In the genomic region with DNA sequence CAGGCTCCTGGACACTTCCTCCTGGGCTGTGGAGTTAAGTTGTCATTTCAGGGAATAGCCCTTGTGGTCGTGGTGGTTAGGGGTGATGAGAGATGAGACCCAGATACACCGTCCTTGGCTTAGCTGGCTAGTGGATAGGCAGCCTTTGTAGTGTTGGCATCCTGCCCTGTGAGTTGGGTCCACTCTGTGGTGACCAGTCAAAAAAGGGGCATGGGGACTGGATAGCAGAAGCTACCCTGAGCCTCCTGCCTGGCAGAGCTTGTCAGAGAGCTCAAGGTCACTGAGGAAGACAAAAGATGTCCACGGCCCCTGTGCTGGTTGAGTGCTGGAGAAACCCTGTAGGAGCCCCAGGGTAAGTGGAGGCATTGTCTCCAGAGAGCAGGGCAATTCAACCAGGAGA, we compare ENCODE assay signal across 16 mouse cellular contexts. TPM values are rescaled to one million over a fixed set of nuclear protein-coding genes. Genes with fewer than 3 reads are reported as not detected.
DNase-seq lines count a peak whose midpoint lies in the region; ATAC-seq and TF ChIP-seq lines count a peak whose summit lies in the region.
"Had no signal": no experiment of that assay in that cellular context is flagged by ENCODE, and none has a peak within 500 bp of the region (broad histone marks: within the 10 kb centered on the region; RNA-seq: fewer than 3 reads in every experiment).

No protein-coding gene starts in this region.

- no peaks in the 10 kb centered on the region for H3K9me3 ChIP-seq in heart, embryonic 13.5 days
- H3K9me3 ChIP-seq in kidney, postnatal 0 days (replicated peaks; ENCODE audit: low read length): no peaks in the 10 kb centered on the region
- H3K9me3 ChIP-seq in midbrain, postnatal 0 days (ENCODE audit: low read length): no peaks in the 10 kb centered on the region
- H3K9me3 ChIP-seq: liver, embryonic 13.5 days; lung, embryonic 15.5 days had no signal

- no peak overlapping the region for H3K4me3 ChIP-seq in heart, embryonic 13.5 days
- H3K4me3 ChIP-seq in heart, adult 2 months: no peak overlapping the region
- H3K4me3 ChIP-seq in kidney, postnatal 0 days (replicated peaks; ENCODE audit: low read depth, low read length): no peak overlapping the region
- H3K4me3 ChIP-seq in midbrain, postnatal 0 days (ENCODE audit: low read depth, low read length): no peak overlapping the region
- no peak overlapping the region for H3K4me3 ChIP-seq in cerebellum, adult 2 months (replicated peaks; ENCODE audit: insufficient read depth, low read depth, low read length)
- H3K4me3 ChIP-seq: liver, embryonic 13.5 days; lung, embryonic 15.5 days had no signal

- 29% methylated on average over 3 of the region's 3 CpGs for WGBS in heart, embryonic 13.5 days
- 60% methylated on average over 3 of the region's 3 CpGs for WGBS in heart, adult 2 months
- 77% methylated on average over 3 of the region's 3 CpGs for WGBS in kidney, postnatal 0 days
- WGBS in midbrain, postnatal 0 days: 54% methylated on average over 3 of the region's 3 CpGs
- 68% methylated on average over 3 of the region's 3 CpGs for WGBS in cerebellum, adult 2 months

- H3K79me2 ChIP-seq in heart, adult 2 months (replicated peaks; ENCODE audit: control insufficient read depth, insufficient read depth, low read length): no peaks in the 10 kb centered on the region

- H3K4me1 ChIP-seq in heart, embryonic 13.5 days: peaks cover 32% of the 10 kb centered on the region
- no peaks in the 10 kb centered on the region; the same call in 1 of the 2 replicates for H3K4me1 ChIP-seq in heart, adult 2 months (ENCODE audit: control insufficient read depth, insufficient read depth, low read length)
- H3K4me1 ChIP-seq in kidney, postnatal 0 days (replicated peaks; ENCODE audit: insufficient read depth, low read length): no peaks in the 10 kb centered on the region
- H3K4me1 ChIP-seq in midbrain, postnatal 0 days (ENCODE audit: insufficient read depth, low read length): peaks cover 12% of the 10 kb centered on the region
- peaks cover 10% of the 10 kb centered on the region; the same call in 1 of the 2 replicates for H3K4me1 ChIP-seq in cerebellum, adult 2 months (ENCODE audit: control insufficient read depth, insufficient read depth, low read length)

- peak overlapping the region; percentile 57 for H3K27ac ChIP-seq in heart, embryonic 13.5 days (replicated peaks)
- no peak overlapping the region for H3K27ac ChIP-seq in heart, adult 2 months
- H3K27ac ChIP-seq in kidney, postnatal 0 days: no peak overlapping the region
- H3K27ac ChIP-seq in midbrain, postnatal 0 days (ENCODE audit: low read depth, low read length): no peak overlapping the region
- no peak overlapping the region for H3K27ac ChIP-seq in cerebellum, adult 2 months (ENCODE audit: insufficient read depth, low read length)
- H3K27ac ChIP-seq: liver, embryonic 13.5 days; lung, embryonic 15.5 days; macrophage had no signal

- no peak for TF ChIP-seq POLR2A in heart, adult 2 months (IDR thresholded peaks at IDR 0.05; ENCODE audit: insufficient read depth, low read depth, low read length)
- no peak for TF ChIP-seq POLR2A in cerebellum, adult 2 months (IDR thresholded peaks at IDR 0.05; ENCODE audit: borderline replicate concordance, insufficient read depth, low read length)

- H3K4me2 ChIP-seq in heart, embryonic 13.5 days: no peak overlapping the region
- no peak overlapping the region for H3K4me2 ChIP-seq in kidney, postnatal 0 days (ENCODE audit: low read length)
- H3K4me2 ChIP-seq in midbrain, postnatal 0 days (ENCODE audit: low read depth, low read length, poor library complexity, severe bottlenecking): peak overlapping the region; percentile 63
- H3K4me2 ChIP-seq: liver, embryonic 13.5 days; lung, embryonic 15.5 days had no signal

- intact Hi-C loops in heart, adult 2 months (cut with DNase I): loop anchor here (10.0 kb wide), 1 partner anchor 233 kb away; no protein-coding TSS in a partner anchor

- peak; percentile 48 for DNase-seq in cerebellum, adult 9-11 months
- no peak for DNase-seq in cerebellum, adult 11-12 months
- DNase-seq in heart, adult 2 months: no peak
- DNase-seq in kidney, postnatal 0 days (ENCODE audit: low spot score): no peak
- no peak for DNase-seq in kidney, adult 8-10 months
- DNase-seq in midbrain, postnatal 0 days (ENCODE audit: low spot score): no peak
- DNase-seq in cerebellum, adult 2 months: no peak
- DNase-seq: cerebellum, postnatal 36 days; kidney, adult 11 months; kidney, postnatal 14 days; liver, embryonic 13.5 days; right cerebral cortex, postnatal 4 days; thymus, postnatal 25 days had no signal

- no peak for TF ChIP-seq CTCF in heart, adult 2 months (IDR thresholded peaks at IDR 0.05)
- TF ChIP-seq CTCF in kidney, postnatal 0 days (IDR thresholded peaks at IDR 0.05; ENCODE audit: low read depth): no peak
- no peak for TF ChIP-seq CTCF in midbrain, postnatal 0 days (IDR thresholded peaks at IDR 0.05)
- TF ChIP-seq CTCF in cerebellum, adult 2 months (IDR thresholded peaks at IDR 0.05; ENCODE audit: borderline replicate concordance, insufficient read depth, low read depth, low read length): no peak

- no peak overlapping the region for H3K9ac ChIP-seq in heart, embryonic 13.5 days
- no peak overlapping the region for H3K9ac ChIP-seq in heart, adult 2 months (ENCODE audit: low read depth, low read length)
- H3K9ac ChIP-seq in kidney, postnatal 0 days (ENCODE audit: low read depth, low read length): no peak overlapping the region
- no peak overlapping the region for H3K9ac ChIP-seq in midbrain, postnatal 0 days (replicated peaks; ENCODE audit: low read length, poor library complexity, severe bottlenecking)
- H3K9ac ChIP-seq: liver, embryonic 13.5 days; lung, embryonic 15.5 days had no signal

- ATAC-seq in heart, embryonic 13.5 days (ENCODE audit: extremely low read depth, insufficient number of reproducible peaks, low FRiP score, low TSS enrichment): no peak; the same call in 1 of the 2 replicates
- 0 out of 2 replicates have a peak, but pooled peaks have one; percentile 12 for ATAC-seq in kidney, postnatal 0 days (replicated peaks; ENCODE audit: low FRiP score, low read depth)
- no peak for ATAC-seq in midbrain, postnatal 0 days (ENCODE audit: low FRiP score)

- no peak for TF ChIP-seq EP300 in heart, adult 2 months (IDR thresholded peaks at IDR 0.05; ENCODE audit: insufficient read depth, low read depth, low read length)

- H3K27me3 ChIP-seq in heart, embryonic 13.5 days (replicated peaks): peaks cover 24% of the 10 kb centered on the region
- no peaks in the 10 kb centered on the region for H3K27me3 ChIP-seq in heart, adult 2 months (ENCODE audit: control insufficient read depth, insufficient read depth, low read length)
- 0 out of 2 replicates have a peak, but pooled peaks cover 10% of the 10 kb centered on the region for H3K27me3 ChIP-seq in kidney, postnatal 0 days (ENCODE audit: insufficient read depth, low read length)
- H3K27me3 ChIP-seq in midbrain, postnatal 0 days (ENCODE audit: insufficient read depth, low read length): no peaks in the 10 kb centered on the region
- no peaks in the 10 kb centered on the region for H3K27me3 ChIP-seq in cerebellum, adult 2 months (ENCODE audit: control insufficient read depth, insufficient read depth, low read length)

- no peaks in the 10 kb centered on the region for H3K36me3 ChIP-seq in heart, embryonic 13.5 days
- H3K36me3 ChIP-seq in heart, adult 2 months (ENCODE audit: control insufficient read depth, insufficient read depth, low read length): no peaks in the 10 kb centered on the region
- H3K36me3 ChIP-seq in kidney, postnatal 0 days (ENCODE audit: insufficient read depth, low read length): no peaks in the 10 kb centered on the region
- no peaks in the 10 kb centered on the region for H3K36me3 ChIP-seq in midbrain, postnatal 0 days (ENCODE audit: insufficient read depth, low read length)
- H3K36me3 ChIP-seq: liver, embryonic 13.5 days; lung, embryonic 15.5 days had no signal

RNA-seq across cellular contexts. Expression of a gene that starts 3.1 kb away (rescaled TPM):
- 28.2 and 29.2 TPM in 2 replicates for polyA plus RNA-seq in heart, embryonic 13.5 days (2015; fragmentation: Nextera tagmentation; extraction: Ambion mirVana)
- 100 to 1,000 TPM; 114 to 127 TPM for total RNA-seq in heart, adult 2 months (2021)
- polyA plus RNA-seq in heart, adult 2 months (2012; rRNA removed): 52.1 and 69.0 TPM in 2 replicates
- polyA plus RNA-seq in kidney, postnatal 0 days (2015; fragmentation: Nextera tagmentation; extraction: Ambion mirVana): 6.0 and 6.8 TPM in 2 replicates
- 76.4 and 83.4 TPM in 2 replicates for total RNA-seq in midbrain, postnatal 0 days (2014; rRNA removed)
- 19.0 and 25.0 TPM in 2 replicates for polyA plus RNA-seq in midbrain, postnatal 0 days (2015; fragmentation: Nextera tagmentation; extraction: Ambion mirVana)
- polyA plus RNA-seq in cerebellum, adult 2 months (2012; rRNA removed): 75.7 and 82.7 TPM in 2 replicates

RNA-seq across cellular contexts. Expression of a gene that starts 55.7 kb away (rescaled TPM):
- 4.7 and 5.2 TPM in 2 replicates for polyA plus RNA-seq in heart, embryonic 13.5 days (2015; fragmentation: Nextera tagmentation; extraction: Ambion mirVana)
- total RNA-seq in heart, adult 2 months (2021): 1 to 10 TPM; 6.0 TPM
- polyA plus RNA-seq in heart, adult 2 months (2012; rRNA removed): 8.3 and 10.9 TPM in 2 replicates
- 9.8 and 10.1 TPM in 2 replicates for polyA plus RNA-seq in kidney, postnatal 0 days (2015; fragmentation: Nextera tagmentation; extraction: Ambion mirVana)
- 31.2 and 32.6 TPM in 2 replicates for total RNA-seq in midbrain, postnatal 0 days (2014; rRNA removed)
- polyA plus RNA-seq in midbrain, postnatal 0 days (2015; fragmentation: Nextera tagmentation; extraction: Ambion mirVana): 12.7 and 13.6 TPM in 2 replicates
- 19.1 and 21.0 TPM in 2 replicates for polyA plus RNA-seq in cerebellum, adult 2 months (2012; rRNA removed)
